Mouse (Mus musculus) CH12.LX (cell line): ENCODE results near the gene Srd5a1. TPM values are rescaled to one million over a fixed set of nuclear protein-coding genes. Genes with fewer than 3 reads are reported as not detected.
A peak's percentile ranks its signal among the peaks of the same experiment; 100 is the strongest.
"Not testable (repeated sequence)": the region's sequence is repeated elsewhere in the genome, so short reads cannot be mapped to it uniquely, and the experiment has no call there.

Source experiments
- DNase-seq: peaks from one replicate; pipeline ENCODE4 v3.0.0-alpha.2; 2013; ENCODE audit errors: extremely low read depth
- H3K27ac ChIP-seq: 2 replicates; pipeline ENCODE4 v1.5.1; 2012; ENCODE audit warnings: low read depth, mild to moderate bottlenecking, control low read depth, moderate library complexity; ENCODE audit not compliant: insufficient read depth
- H3K27me3 ChIP-seq: replicated peaks from 2 replicates; pipeline ENCODE3; 2012; ENCODE audit warnings: inconsistent platforms
- H3K36me3 ChIP-seq, 2 experiments: replicated peaks in 1 of 2; 2 replicates each; pipeline versions ENCODE3 to v1.6.1; 2012; ENCODE audit warnings: inconsistent platforms in 1 of 2, low read length in 1 of 2, mild to moderate bottlenecking in 1 of 2, mixed read lengths in 1 of 2, moderate library complexity in 1 of 2; ENCODE audit not compliant: control insufficient read depth in 1 of 2, insufficient read depth in 1 of 2
- H3K4me1 ChIP-seq, 2 experiments: 2 replicates each; pipeline ENCODE4 v1.6.1; 2012; ENCODE audit warnings: inconsistent platforms in 1 of 2, moderate library complexity in 1 of 2; ENCODE audit not compliant: insufficient read depth in 2 of 2, control insufficient read depth in 1 of 2
- H3K4me2 ChIP-seq: 2 replicates; pipeline ENCODE4 v1.6.1; 2012; ENCODE audit warnings: low read depth, mild to moderate bottlenecking, control low read depth; ENCODE audit not compliant: poor library complexity, insufficient read depth, severe bottlenecking
- H3K4me3 ChIP-seq, 3 experiments: fragments of 150-350 bp in 1 of 3; sonication (generic) in 1 of 3; replicated peaks in 1 of 3; 2 replicates each; pipeline versions ENCODE3 to v1.5.1; 2011 to 2012; ENCODE audit warnings: low read depth in 2 of 3, low read length in 2 of 3, mild to moderate bottlenecking in 2 of 3, moderate library complexity in 2 of 3, control low read depth in 1 of 3, improper control_type of control experiment in 1 of 3, inconsistent platforms in 1 of 3, mixed read lengths in 1 of 3; ENCODE audit not compliant: poor library complexity in 1 of 3
- H3K79me2 ChIP-seq: replicated peaks from 2 replicates; pipeline ENCODE4 v1.6.1; 2012; ENCODE audit warnings: mild to moderate bottlenecking, moderate library complexity; ENCODE audit not compliant: control insufficient read depth, poor library complexity, insufficient read depth, severe bottlenecking; ENCODE audit errors: extremely low read depth
- H3K9ac ChIP-seq: 2 replicates; pipeline ENCODE4 v1.6.1; 2012; ENCODE audit warnings: low read depth, mild to moderate bottlenecking, control low read depth, moderate library complexity; ENCODE audit not compliant: insufficient read depth
- H3K9me3 ChIP-seq: replicated peaks from 2 replicates; pipeline ENCODE3; 2012; ENCODE audit warnings: low read length, inconsistent platforms, mixed read lengths
- CHD1 ChIP-seq: IDR thresholded peaks from 2 replicates; pipeline ENCODE4 v1.6.1; 2012; ENCODE audit warnings: low read depth, low read length, improper control_type of control experiment, inconsistent platforms
- CHD2 ChIP-seq: IDR thresholded peaks from 2 replicates; pipeline ENCODE4 v1.6.1; 2011; ENCODE audit warnings: low read length, improper control_type of control experiment
- CTCF ChIP-seq, 2 experiments: IDR thresholded peaks in 1 of 2; conservative IDR thresholded peaks in 1 of 2; 2 replicates each; pipeline ENCODE4 v1.5.1; 2011 to 2012; ENCODE audit warnings: low read depth in 2 of 2, low read length in 2 of 2, improper control_type of control experiment in 1 of 2, inconsistent platforms in 1 of 2, mild to moderate bottlenecking in 1 of 2, moderate library complexity in 1 of 2
- ETS1 ChIP-seq: conservative IDR thresholded peaks from 2 replicates; pipeline ENCODE4 v1.6.1; 2012; ENCODE audit warnings: low read depth, mild to moderate bottlenecking, inconsistent platforms, low read length, improper control_type of control experiment, moderate library complexity
- GABPA ChIP-seq: IDR thresholded peaks from 2 replicates; pipeline ENCODE4 v1.6.1; 2012; ENCODE audit warnings: low read depth, low read length, improper control_type of control experiment, inconsistent platforms; ENCODE audit not compliant: insufficient replicate concordance
- HCFC1 ChIP-seq: IDR thresholded peaks from 2 replicates; pipeline ENCODE4 v1.6.1; 2012; ENCODE audit warnings: low read depth, mild to moderate bottlenecking, inconsistent platforms, low read length, improper control_type of control experiment
- IRF4 ChIP-seq: IDR thresholded peaks from 2 replicates; pipeline ENCODE4 v1.6.1; 2014; ENCODE audit warnings: low read depth, mild to moderate bottlenecking, inconsistent platforms, low read length, improper control_type of control experiment
- JUN ChIP-seq: IDR thresholded peaks from 2 replicates; pipeline ENCODE4 v1.6.1; 2011; ENCODE audit warnings: low read depth, mild to moderate bottlenecking, low read length, improper control_type of control experiment, moderate library complexity; ENCODE audit not compliant: insufficient read depth
- KAT2A ChIP-seq: IDR thresholded peaks from 2 replicates; pipeline ENCODE4 v1.6.1; 2012; ENCODE audit warnings: low read length, improper control_type of control experiment, inconsistent platforms; ENCODE audit not compliant: insufficient replicate concordance
- MAZ ChIP-seq: IDR thresholded peaks from 2 replicates; pipeline ENCODE4 v1.6.1; 2012; ENCODE audit warnings: low read depth, mild to moderate bottlenecking, inconsistent platforms, low read length, improper control_type of control experiment, moderate library complexity
- MEF2A ChIP-seq: IDR thresholded peaks from 2 replicates; pipeline ENCODE4 v1.6.1; 2014; ENCODE audit warnings: low read depth, mild to moderate bottlenecking, inconsistent platforms, low read length, improper control_type of control experiment, borderline replicate concordance
- MXI1 ChIP-seq: IDR thresholded peaks from 2 replicates; pipeline ENCODE4 v1.6.1; 2011; ENCODE audit warnings: mild to moderate bottlenecking, low read depth, low read length, improper control_type of control experiment
- PAX5 ChIP-seq: IDR thresholded peaks from 2 replicates; pipeline ENCODE4 v1.6.1; 2012; ENCODE audit warnings: low read length, inconsistent platforms, mixed read lengths
- POLR2A ChIP-seq: IDR thresholded peaks from 2 replicates; pipeline ENCODE4 v1.6.1; 2011; ENCODE audit warnings: low read depth, mild to moderate bottlenecking, improper control_type of control experiment, low read length
- POLR2AphosphoS2 ChIP-seq: IDR thresholded peaks from 2 replicates; pipeline ENCODE4 v1.6.1; 2011; ENCODE audit warnings: low read depth, low read length, improper control_type of control experiment
- UBTF ChIP-seq: IDR thresholded peaks from 2 replicates; pipeline ENCODE4 v1.6.1; 2012; ENCODE audit warnings: low read depth, mild to moderate bottlenecking, inconsistent platforms, low read length, improper control_type of control experiment, moderate library complexity
- USF2 ChIP-seq: conservative IDR thresholded peaks from 2 replicates; pipeline ENCODE4 v1.6.1; 2011; ENCODE audit warnings: low read depth, low read length, improper control_type of control experiment
- ZMIZ1 ChIP-seq: IDR thresholded peaks from 2 replicates; pipeline ENCODE4 v1.6.1; 2012; ENCODE audit warnings: low read depth, mild to moderate bottlenecking, inconsistent platforms, low read length, improper control_type of control experiment
- ZNF384 ChIP-seq: IDR thresholded peaks from 2 replicates; pipeline ENCODE4 v1.6.1; 2012; ENCODE audit warnings: low read depth, low read length, improper control_type of control experiment, inconsistent platforms
- dilution Hi-C: fragments of 300-500 bp; cut with MboI; formaldehyde crosslinking; loops from 2 replicates; pipeline ENCODE4 v1.14.3; 2020; ENCODE audit warnings: low sequenced_read_pairs; ENCODE audit not compliant: extremely low pct_unique_long_range_greater_than_20kb, extremely low pct_ligation_motif_present
- in situ Hi-C: fragments of 300-500 bp; cut with MboI; formaldehyde crosslinking; loops from 3 replicates; pipeline ENCODE4 v1.14.3; 2019; ENCODE audit warnings: low sequenced_read_pairs, low pct_ligation_motif_present, low pct_unique_long_range_greater_than_20kb, mixed read lengths
- polyA plus RNA-seq: library from polyadenylated mRNA; unstranded; fragments of >175 nt; gene quantifications from 2 replicates; pipeline ENCODE4 v1.2.1, GENCODE M21; 2012; ENCODE audit warnings: low read depth; ENCODE audit not compliant: insufficient read length
- total RNA-seq, 2 experiments: library from RNA; depleted of rRNA; stranded (reverse); fragments of 300-350 nt in 1 of 2; fragments of >200 nt in 1 of 2; gene quantifications; 2 replicates each; pipeline ENCODE4 v1.2.3; 2012 to 2014

The Srd5a1 gene
- total and polyA plus RNA-seq, 3 experiments, result 1.2 to 2.4 (median 2.3) TPM

GRCm38 (mm10) chr13:69635836-69636235, 24.6 kb upstream of the Srd5a1 start:
- TF ChIP-seq CTCF (conservative IDR thresholded peaks at IDR 0.05 in 1 of 2, IDR thresholded peaks at IDR 0.05 in 1 of 2; ENCODE audit: low read depth in 2 of 2, low read length in 2 of 2), result peak in 1 of 2 experiments; percentile 27; a peak in 1 of 4 replicates
- peaks cover 84 to 98% of the 10 kb centered on the region in 2 experiments for H3K36me3 ChIP-seq
- H3K9me3 ChIP-seq, H3K9ac ChIP-seq, H3K79me2 ChIP-seq, H3K27me3 ChIP-seq, in situ Hi-C loops, dilution Hi-C loops, H3K27ac ChIP-seq, DNase-seq, H3K4me1 ChIP-seq, H3K4me3 ChIP-seq, H3K4me2 ChIP-seq: not testable (repeated sequence)

- no peak for DNase-seq
- no peaks in the 10 kb centered on the region for H3K4me1 ChIP-seq
- in situ Hi-C loops (no loop called here), dilution Hi-C loops (no loop called here)
- no peaks in the 10 kb centered on the region for H3K27me3 ChIP-seq
- no peaks in the 10 kb centered on the region for H3K79me2 ChIP-seq
- H3K4me3 ChIP-seq, result no peak overlapping the region
- H3K4me2 ChIP-seq, result no peak overlapping the region
- peaks cover 87 to 98% of the 10 kb centered on the region in 2 experiments for H3K36me3 ChIP-seq
- no peaks in the 10 kb centered on the region for H3K9me3 ChIP-seq
- H3K27ac ChIP-seq, result no peak overlapping the region
- TF ChIP-seq KAT2A (no peak), USF2 (no peak), POLR2AphosphoS2 (no peak), HCFC1 (no peak), MAZ (no peak), IRF4 (no peak), ZNF384 (no peak), ETS1 (no peak), CHD2 (no peak), UBTF (no peak), ZMIZ1 (no peak), POLR2A (no peak)
- H3K9ac ChIP-seq, result no peak overlapping the region
These were observed 22.7 kb upstream of the Srd5a1 start for GRCm38 (mm10) chr13:69633988-69634387.

DNA sequence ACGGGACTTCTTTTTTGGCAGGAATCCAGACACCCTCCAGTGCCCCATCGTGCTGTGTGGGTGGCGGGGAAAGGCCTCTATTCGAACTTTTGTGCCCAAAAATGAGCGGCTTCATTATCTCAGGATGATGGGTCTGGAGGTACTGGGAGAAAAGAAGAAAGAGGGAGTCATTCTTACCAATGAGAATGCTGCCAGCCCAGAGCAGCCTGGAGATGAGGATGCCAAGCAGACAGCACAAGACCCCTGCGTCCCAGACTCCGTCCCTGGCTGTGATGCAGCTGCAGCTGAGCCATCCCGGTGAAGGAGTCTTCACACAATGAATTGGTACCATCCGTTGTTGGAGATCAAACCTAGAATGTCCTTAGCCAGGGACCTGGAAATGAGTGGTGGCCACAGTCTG, 22.3 kb upstream of the Srd5a1 start:
- Histone ChIP-seq H3K4me2 (no peak overlapping the region), H3K36me3 (peaks cover 91 to 98% of the 10 kb centered on the region in 2 experiments), H3K9ac (no peak overlapping the region), H3K4me1 (no peaks in the 10 kb centered on the region), H3K9me3 (no peaks in the 10 kb centered on the region), H3K4me3 (no peak overlapping the region), H3K27me3 (no peaks in the 10 kb centered on the region), H3K27ac (no peak overlapping the region), H3K79me2 (no peaks in the 10 kb centered on the region)
- in situ Hi-C loops (no loop called here), dilution Hi-C loops (no loop called here)
- no peak for DNase-seq
- TF ChIP-seq GABPA (no peak), MEF2A (no peak), PAX5 (no peak), MAZ (no peak), CHD1 (no peak), ETS1 (no peak), MXI1 (no peak), JUN (no peak)
- TF ChIP-seq, all 38 proteins: peak for 0
